Mouse (Mus musculus) embryonic facial prominence, embryonic 14.5 days (tissue): ENCODE data around the gene Btnl2. TPM values are rescaled to one million over a fixed set of nuclear protein-coding genes. Genes with fewer than 3 reads are reported as not detected.
A peak's percentile ranks its signal among the peaks of the same experiment; 100 is the strongest.

Experiments used
- ATAC-seq: fragments of 200-750 bp; cut with Nextera tagmentation; 2 replicates; pipeline ENCODE4 v1.8.0; 2017; ENCODE audit warnings: low read depth, moderate number of reproducible peaks, moderate TSS enrichment
- DNase-seq: peaks from one replicate; pipeline ENCODE4 v3.0.0-alpha.2; 2015; ENCODE audit warnings: low spot score
- H3K27ac ChIP-seq: fragments of 300-500 bp; sonication (generic); replicated peaks from 2 replicates; pipeline ENCODE4 v1.5.1; 2014; ENCODE audit warnings: low read depth, mild to moderate bottlenecking, low read length, moderate library complexity
- H3K27me3 ChIP-seq: fragments of 300-500 bp; sonication (generic); replicated peaks from 2 replicates; pipeline ENCODE4 v1.6.1; 2014; ENCODE audit warnings: low read length; ENCODE audit not compliant: control insufficient read depth, insufficient read depth
- H3K36me3 ChIP-seq: fragments of 300-500 bp; sonication (generic); 2 replicates; pipeline ENCODE4 v1.6.1; 2014; ENCODE audit warnings: low read length, mixed read lengths; ENCODE audit not compliant: control insufficient read depth, insufficient read depth
- H3K4me1 ChIP-seq: fragments of 300-500 bp; sonication (generic); 2 replicates; pipeline ENCODE4 v1.6.1; 2014; ENCODE audit warnings: antibody characterized with exemption, low read length; ENCODE audit not compliant: control insufficient read depth, insufficient read depth
- H3K4me2 ChIP-seq: fragments of 300-500 bp; sonication (generic); 2 replicates; pipeline ENCODE4 v1.6.1; 2014; ENCODE audit warnings: low read depth, mild to moderate bottlenecking, low read length, moderate library complexity, mixed read lengths
- H3K4me3 ChIP-seq: fragments of 300-500 bp; sonication (generic); 2 replicates; pipeline ENCODE4 v1.5.1; 2014; ENCODE audit warnings: low read depth, mild to moderate bottlenecking, low read length
- H3K9ac ChIP-seq: fragments of 300-500 bp; sonication (generic); 2 replicates; pipeline ENCODE4 v1.6.1; 2014; ENCODE audit warnings: low read depth, mild to moderate bottlenecking, low read length, moderate library complexity, mixed read lengths
- H3K9me3 ChIP-seq: fragments of 300-500 bp; sonication (generic); 2 replicates; pipeline ENCODE4 v1.6.1; 2016; ENCODE audit warnings: low read length; ENCODE audit not compliant: control insufficient read depth
- WGBS: fragments of 180-500 bp; shearing (Covaris S2); extraction: QIAGEN DNeasy Blood & Tissue Kit; methylation state at CpG from one replicate; pipeline ENCODE4 v1.1.7; 2014; 5-methylcytosine and 5-hydroxymethylcytosine counted together
- polyA plus RNA-seq: library from polyadenylated mRNA; unstranded; fragments of >200 nt; fragmentation: Nextera tagmentation; extraction: Ambion mirVana; gene quantifications from 2 replicates; pipeline ENCODE4 v1.2.1, GENCODE M21; 2014

The Btnl2 gene
- polyA plus RNA-seq, 1 experiment from 2014 or later: not detected

- ATAC-seq: peak; percentile 87
- WGBS: 20% methylated on average over 9 of the region's 9 CpGs
- Histone ChIP-seq H3K4me3 (peak overlapping the region; percentile 60), H3K4me1 (no peaks in the 10 kb centered on the region), H3K9me3 (no peaks in the 10 kb centered on the region), H3K27ac (peak overlapping the region; percentile 85; the same call in 1 of the 2 replicates), H3K27me3 (0 out of 2 replicates have a peak, but pooled peaks cover under 1% of the 10 kb centered on the region), H3K4me2 (peak overlapping the region; percentile 69), H3K36me3 (no peaks in the 10 kb centered on the region), H3K9ac (no peak overlapping the region)
- DNase-seq: peak; percentile 91
Observed at GRCm38 (mm10) chr17:34398058-34398710, 43.6 kb downstream of the Btnl2 start.

DNA sequence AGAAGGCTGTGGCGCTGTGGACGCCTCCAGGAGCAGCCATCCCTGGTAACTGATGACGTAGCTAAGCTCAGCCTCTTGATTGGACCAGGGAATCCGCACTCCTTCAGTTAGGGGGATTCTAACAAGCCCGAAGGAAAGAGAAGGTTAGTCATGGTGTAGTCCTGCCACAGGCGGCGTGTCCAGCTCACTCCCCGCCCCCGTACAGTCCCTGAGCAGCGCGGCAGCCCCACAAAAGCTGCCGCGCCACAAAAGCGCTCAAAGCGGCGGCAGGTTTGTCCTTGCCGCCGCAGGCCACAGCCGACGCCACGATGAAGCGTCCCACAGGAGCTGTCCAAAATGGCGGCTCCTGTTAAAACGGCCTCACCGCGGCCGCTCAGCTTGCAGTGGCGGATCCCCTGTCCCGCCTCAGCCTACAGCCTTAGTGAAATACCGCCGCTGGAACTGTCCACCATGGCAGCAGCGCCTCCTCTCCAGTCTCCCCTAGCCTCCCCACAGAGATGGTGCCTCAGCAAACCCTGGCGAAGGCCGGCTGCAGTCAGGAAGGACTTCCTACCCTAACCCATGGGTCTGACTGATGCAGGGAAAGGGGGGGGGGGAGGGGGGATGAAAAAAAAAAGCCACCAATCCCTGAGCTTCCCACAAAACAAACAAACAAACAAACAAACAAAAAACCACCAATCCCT is 44.2 kb downstream of the Btnl2 start, which contains the start of gene BC051142:
BC051142 (plus strand) TSS at position 110 of the 683 bp plus-strand sequence.
- Histone ChIP-seq H3K9me3 (no peaks in the 10 kb centered on the region), H3K27me3 (no peaks in the 10 kb centered on the region), H3K4me1 (no peaks in the 10 kb centered on the region), H3K9ac (peak within 1 kb of the TSS; percentile 75), H3K4me3 (peak within 1 kb of the TSS; percentile 60), H3K36me3 (no peaks in the 10 kb centered on the region), H3K4me2 (peak within 1 kb of the TSS; percentile 69), H3K27ac (peak within 1 kb of the TSS; percentile 85)
- DNase-seq (peak; percentile 92), ATAC-seq (peak; percentile 97)
- 3% methylated on average over 31 of the region's 34 CpGs for WGBS

DNA sequence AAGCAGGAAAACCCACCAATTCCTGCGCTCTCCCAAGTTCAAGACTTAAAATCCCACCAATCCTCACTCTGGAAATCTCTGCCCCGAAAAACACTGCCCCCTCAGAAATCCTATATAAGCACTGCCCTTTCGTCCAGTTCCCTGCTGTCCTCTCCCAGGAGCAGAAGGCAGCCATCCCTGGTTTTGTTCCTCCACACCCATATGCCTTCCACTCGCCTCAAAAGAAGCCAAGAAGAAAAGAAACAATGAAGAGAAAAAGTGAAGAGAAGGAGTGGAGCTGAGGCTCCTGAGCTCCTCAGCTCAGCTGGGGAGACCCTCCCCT is 44.7 kb downstream of the Btnl2 start:
- no peaks in the 10 kb centered on the region for H3K27me3 ChIP-seq
- WGBS: 48% methylated on average over 4 of the region's 4 CpGs
- no peak overlapping the region for H3K9ac ChIP-seq
- no peak for DNase-seq
- no peak for ATAC-seq
- H3K27ac ChIP-seq: no peak overlapping the region
- no peaks in the 10 kb centered on the region for H3K36me3 ChIP-seq
- no peaks in the 10 kb centered on the region for H3K9me3 ChIP-seq
- H3K4me3 ChIP-seq: peak overlapping the region; percentile 60
- H3K4me1 ChIP-seq: no peaks in the 10 kb centered on the region
- peak overlapping the region; percentile 69; the same call in 1 of the 2 replicates for H3K4me2 ChIP-seq

DNA sequence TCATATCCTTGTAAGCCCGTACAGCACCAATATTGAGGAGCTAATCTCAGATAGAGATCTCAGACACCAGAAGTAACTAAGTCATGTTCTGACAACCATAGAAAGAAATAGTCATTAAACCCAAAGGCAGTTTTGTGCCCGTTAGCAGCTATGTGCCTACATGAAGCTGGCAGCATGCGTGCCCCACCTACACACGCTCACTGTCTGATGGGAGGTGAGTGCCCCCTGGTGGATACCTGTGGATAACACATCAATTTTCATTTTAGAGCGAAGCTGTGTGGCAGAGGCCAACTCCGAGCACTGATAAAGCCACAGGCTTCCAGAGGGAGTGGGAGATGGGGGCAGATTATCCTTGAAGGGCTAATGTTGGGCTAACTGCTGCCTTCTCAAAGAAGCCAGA is 56.5 kb downstream of the Btnl2 start:
- no peak for ATAC-seq
- H3K4me3 ChIP-seq: no peak overlapping the region
- H3K36me3 ChIP-seq: no peaks in the 10 kb centered on the region
- no peaks in the 10 kb centered on the region for H3K9me3 ChIP-seq
- H3K9ac ChIP-seq: no peak overlapping the region
- 17% methylated on average over 6 of the region's 6 CpGs for WGBS
- H3K27me3 ChIP-seq: no peaks in the 10 kb centered on the region; the same call in 1 of the 2 replicates
- DNase-seq: peak; percentile 46
- no peak overlapping the region for H3K4me2 ChIP-seq
- no peaks in the 10 kb centered on the region for H3K4me1 ChIP-seq
- H3K27ac ChIP-seq: no peak overlapping the region

Other genes with a start within 250 kb of the Btnl2 start
- gene H2-DMa, start 235.3 kb upstream of the Btnl2 start, polyA plus RNA-seq: 13.6 and 14.9 TPM in 2 replicates
- 103 and 105 TPM in 2 replicates for gene Brd2, start 232.2 kb upstream of the Btnl2 start, polyA plus RNA-seq
- 0.22 and 0.39 TPM in 2 replicates for gene H2-DMb2, start 211.5 kb upstream of the Btnl2 start, polyA plus RNA-seq
- 2.8 and 4.3 TPM in 2 replicates for gene H2-DMb1, start 201.8 kb upstream of the Btnl2 start, polyA plus RNA-seq
- 5.1 and 7.4 TPM in 2 replicates for gene Tap1, start 167.3 kb upstream of the Btnl2 start, polyA plus RNA-seq
- 2.8 and 3.8 TPM in 2 replicates for gene Psmb9, start 167.1 kb upstream of the Btnl2 start, polyA plus RNA-seq
- gene Psmb8, start 157.1 kb upstream of the Btnl2 start, polyA plus RNA-seq: 10.0 and 12.1 TPM in 2 replicates
- gene Tap2, start 151.3 kb upstream of the Btnl2 start, polyA plus RNA-seq: 3.3 and 4.1 TPM in 2 replicates
- 0.24 TPM in 1 of 2 replicates, not detected in the other for gene H2-Ob, start 115.9 kb upstream of the Btnl2 start, polyA plus RNA-seq
- 9.4 and 10.1 TPM in 2 replicates for gene H2-Ab1, start 97.1 kb upstream of the Btnl2 start, polyA plus RNA-seq
- 4.9 and 5.7 TPM in 2 replicates for gene H2-Aa, start 67.0 kb upstream of the Btnl2 start, polyA plus RNA-seq
- gene H2-Eb1, start 49.0 kb upstream of the Btnl2 start, polyA plus RNA-seq: 4.1 and 4.7 TPM in 2 replicates
- not detected in 2 replicates for gene H2-Eb2, start 29.2 kb upstream of the Btnl2 start, polyA plus RNA-seq
- not detected in 2 replicates for gene Btnl1, start 22.3 kb downstream of the Btnl2 start, polyA plus RNA-seq
- gene BC051142, start 44.0 kb downstream of the Btnl2 start, polyA plus RNA-seq: 0.38 and 0.71 TPM in 2 replicates
- not detected in 2 replicates for gene Btnl4, start 122.5 kb downstream of the Btnl2 start, polyA plus RNA-seq
- not detected in 2 replicates for gene Btnl6, start 162.5 kb downstream of the Btnl2 start, polyA plus RNA-seq
- 4.7 and 5.3 TPM in 2 replicates for gene Notch4, start 209.4 kb downstream of the Btnl2 start, polyA plus RNA-seq
- gene Gpsm3, start 235.0 kb downstream of the Btnl2 start, polyA plus RNA-seq: 7.5 and 8.7 TPM in 2 replicates
- 11.3 and 12.2 TPM in 2 replicates for gene Pbx2, start 236.4 kb downstream of the Btnl2 start, polyA plus RNA-seq
- 2.0 and 2.3 TPM in 2 replicates for gene Ager, start 243.0 kb downstream of the Btnl2 start, polyA plus RNA-seq
- gene Rnf5, start 248.9 kb downstream of the Btnl2 start, polyA plus RNA-seq: 80.8 and 85.3 TPM in 2 replicates
- 54.8 and 60.5 TPM in 2 replicates for gene Agpat1, start 249.4 kb downstream of the Btnl2 start, polyA plus RNA-seq